Mouse (Mus musculus): ENCODE measurements at regions not wholly inside any gene's neighbourhood (a gene's known extent, or its start where the extent isn't known, plus 50 kb on each side); places are given as distances from the start of the nearest gene placed in this dataset.

- TF ChIP-seq CTCF (IDR thresholded peaks at IDR 0.05), result no peak
- DNase-seq (ENCODE audit: low spot score) (no peak), ATAC-seq (ENCODE audit: low FRiP score) (no peak)
- Histone ChIP-seq H3K9me3 (ENCODE audit: low read length) (no peaks in the 10 kb centered on the region), H3K36me3 (ENCODE audit: insufficient read depth, low read length) (no peaks in the 10 kb centered on the region), H3K4me1 (ENCODE audit: insufficient read depth, low read length) (no peaks in the 10 kb centered on the region), H3K27me3 (ENCODE audit: insufficient read depth, low read length) (no peaks in the 10 kb centered on the region), H3K4me2 (ENCODE audit: low read depth, low read length, poor library complexity, severe bottlenecking) (no peak overlapping the region), H3K9ac (replicated peaks; ENCODE audit: low read length, poor library complexity, severe bottlenecking) (no peak overlapping the region), H3K4me3 (ENCODE audit: low read depth, low read length) (no peak overlapping the region), H3K27ac (ENCODE audit: low read depth, low read length) (no peak overlapping the region)
- WGBS, result 70% methylated on average over 1 of the region's 1 CpGs
These were observed 209.7 kb upstream of the Foxq1 start for GRCm38 (mm10) chr13:31346205-31346604.

- DNase-seq (ENCODE audit: low spot score) (no peak), ATAC-seq (ENCODE audit: low FRiP score) (no peak)
- Histone ChIP-seq H3K4me3 (ENCODE audit: low read depth, low read length) (no peak overlapping the region), H3K36me3 (ENCODE audit: insufficient read depth, low read length) (no peaks in the 10 kb centered on the region), H3K27ac (ENCODE audit: low read depth, low read length) (no peak overlapping the region), H3K4me1 (ENCODE audit: insufficient read depth, low read length) (no peaks in the 10 kb centered on the region), H3K4me2 (ENCODE audit: low read depth, low read length, poor library complexity, severe bottlenecking) (no peak overlapping the region), H3K27me3 (ENCODE audit: insufficient read depth, low read length) (no peaks in the 10 kb centered on the region), H3K9me3 (ENCODE audit: low read length) (no peaks in the 10 kb centered on the region), H3K9ac (replicated peaks; ENCODE audit: low read length, poor library complexity, severe bottlenecking) (no peak overlapping the region)
- TF ChIP-seq CTCF (IDR thresholded peaks at IDR 0.05), result no peak
- WGBS, result 85% methylated on average over 2 of the region's 2 CpGs
These were observed 208.9 kb upstream of the Foxq1 start for GRCm38 (mm10) chr13:31347000-31347399.

GRCm38 (mm10) chr13:31349671-31350070, 206.3 kb upstream of the Foxq1 start:
- WGBS, result 61% methylated on average over 2 of the region's 2 CpGs
- Histone ChIP-seq H3K36me3 (ENCODE audit: insufficient read depth, low read length) (no peaks in the 10 kb centered on the region), H3K4me1 (ENCODE audit: insufficient read depth, low read length) (no peaks in the 10 kb centered on the region), H3K4me3 (ENCODE audit: low read depth, low read length) (no peak overlapping the region), H3K27me3 (ENCODE audit: insufficient read depth, low read length) (no peaks in the 10 kb centered on the region), H3K27ac (ENCODE audit: low read depth, low read length) (no peak overlapping the region), H3K4me2 (ENCODE audit: low read depth, low read length, poor library complexity, severe bottlenecking) (no peak overlapping the region), H3K9ac (replicated peaks; ENCODE audit: low read length, poor library complexity, severe bottlenecking) (no peak overlapping the region), H3K9me3 (ENCODE audit: low read length) (no peaks in the 10 kb centered on the region)
- ATAC-seq (ENCODE audit: low FRiP score), result peak; percentile 39; the same call in 1 of the 2 replicates
- no peak for DNase-seq (ENCODE audit: low spot score)
- TF ChIP-seq CTCF (IDR thresholded peaks at IDR 0.05), result no peak

- no peak overlapping the region for H3K27ac ChIP-seq (ENCODE audit: low read depth, low read length)
- H3K27me3 ChIP-seq (ENCODE audit: insufficient read depth, low read length), result no peaks in the 10 kb centered on the region
- no peaks in the 10 kb centered on the region for H3K36me3 ChIP-seq (ENCODE audit: insufficient read depth, low read length)
- ATAC-seq (ENCODE audit: low FRiP score) (no peak), DNase-seq (ENCODE audit: low spot score) (no peak)
- H3K4me3 ChIP-seq (ENCODE audit: low read depth, low read length), result no peak overlapping the region
- H3K4me2 ChIP-seq (ENCODE audit: low read depth, low read length, poor library complexity, severe bottlenecking), result no peak overlapping the region
- H3K4me1 ChIP-seq (ENCODE audit: insufficient read depth, low read length), result no peaks in the 10 kb centered on the region
- no peak overlapping the region for H3K9ac ChIP-seq (replicated peaks; ENCODE audit: low read length, poor library complexity, severe bottlenecking)
- no peak for TF ChIP-seq CTCF (IDR thresholded peaks at IDR 0.05)
- H3K9me3 ChIP-seq (ENCODE audit: low read length), result no peaks in the 10 kb centered on the region
These were observed 204.5 kb upstream of the Foxq1 start for GRCm38 (mm10) chr13:31351481-31351880.

GRCm38 (mm10) chr13:31352825-31353224, 203.1 kb upstream of the Foxq1 start:
- DNase-seq (ENCODE audit: low spot score), result no peak
- no peak overlapping the region for H3K27ac ChIP-seq (ENCODE audit: low read depth, low read length)

GRCm38 (mm10) chr13:31359353-31359752, 196.6 kb upstream of the Foxq1 start:
- 83% methylated on average over 4 of the region's 4 CpGs for WGBS
- Histone ChIP-seq H3K4me2 (ENCODE audit: low read depth, low read length, poor library complexity, severe bottlenecking) (no peak overlapping the region), H3K36me3 (ENCODE audit: insufficient read depth, low read length) (no peaks in the 10 kb centered on the region), H3K27ac (ENCODE audit: low read depth, low read length) (no peak overlapping the region), H3K27me3 (ENCODE audit: insufficient read depth, low read length) (no peaks in the 10 kb centered on the region), H3K4me3 (ENCODE audit: low read depth, low read length) (no peak overlapping the region), H3K9ac (replicated peaks; ENCODE audit: low read length, poor library complexity, severe bottlenecking) (no peak overlapping the region), H3K9me3 (ENCODE audit: low read length) (no peaks in the 10 kb centered on the region), H3K4me1 (ENCODE audit: insufficient read depth, low read length) (no peaks in the 10 kb centered on the region)
- TF ChIP-seq CTCF (IDR thresholded peaks at IDR 0.05), result no peak
- DNase-seq (ENCODE audit: low spot score) (peak; percentile 51), ATAC-seq (ENCODE audit: low FRiP score) (no peak)

More at GRCm38 (mm10) chr13:31352825-31353224, 203.1 kb upstream of the Foxq1 start:
- H3K9ac ChIP-seq (replicated peaks; ENCODE audit: low read length, poor library complexity, severe bottlenecking), result no peak overlapping the region
- H3K4me2 ChIP-seq (ENCODE audit: low read depth, low read length, poor library complexity, severe bottlenecking), result no peak overlapping the region
- no peaks in the 10 kb centered on the region for H3K4me1 ChIP-seq (ENCODE audit: insufficient read depth, low read length)
- H3K9me3 ChIP-seq (ENCODE audit: low read length), result no peaks in the 10 kb centered on the region
- WGBS, result 76% methylated on average over 5 of the region's 5 CpGs
- no peak overlapping the region for H3K4me3 ChIP-seq (ENCODE audit: low read depth, low read length)
- no peaks in the 10 kb centered on the region for H3K27me3 ChIP-seq (ENCODE audit: insufficient read depth, low read length)
- no peaks in the 10 kb centered on the region for H3K36me3 ChIP-seq (ENCODE audit: insufficient read depth, low read length)
- TF ChIP-seq CTCF (IDR thresholded peaks at IDR 0.05), result peak; percentile 36
- ATAC-seq (ENCODE audit: low FRiP score), result no peak

All from midbrain, postnatal 0 days (tissue).